Mouse (Mus musculus): Measurements from ENCODE around the gene Kcnj10.

Kcnj10 gene

DNA sequence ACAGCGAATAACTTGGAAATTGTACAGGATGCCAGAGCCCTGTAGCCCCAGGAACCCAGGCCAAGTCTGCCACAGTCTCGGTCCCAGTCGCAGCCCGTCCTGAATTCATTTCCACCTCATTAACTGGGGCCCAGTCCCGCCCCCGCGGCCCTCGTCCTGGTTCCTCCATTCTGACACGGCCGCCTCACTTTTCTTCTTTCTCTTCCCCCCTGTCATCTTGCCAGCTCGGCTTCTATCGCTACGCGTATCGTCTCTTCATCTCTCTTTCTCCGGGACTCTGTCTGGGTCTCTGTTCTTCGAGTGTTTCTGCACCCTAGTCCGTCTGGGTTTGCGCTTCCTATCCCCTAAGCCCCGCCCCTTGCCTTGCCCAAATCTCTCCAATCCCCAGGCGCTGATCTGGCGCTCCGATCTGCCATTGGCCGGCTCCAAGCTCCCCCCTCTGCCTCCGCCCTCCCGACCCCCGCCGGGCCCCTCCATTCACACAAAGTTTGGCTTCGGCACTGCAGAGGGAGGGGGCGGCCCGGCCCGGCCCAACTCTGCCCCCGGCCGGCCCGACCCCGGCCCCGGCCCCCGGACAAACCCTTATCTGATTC, at the start of gene Kcnj10:
Gene Kcnj10, plus strand, starts transcription at position 482 of the 593 bp plus-strand sequence.
- peak; percentile 56 to 66 for DNase-seq (ENCODE audit: low spot score in 2 of 2)

DNA sequence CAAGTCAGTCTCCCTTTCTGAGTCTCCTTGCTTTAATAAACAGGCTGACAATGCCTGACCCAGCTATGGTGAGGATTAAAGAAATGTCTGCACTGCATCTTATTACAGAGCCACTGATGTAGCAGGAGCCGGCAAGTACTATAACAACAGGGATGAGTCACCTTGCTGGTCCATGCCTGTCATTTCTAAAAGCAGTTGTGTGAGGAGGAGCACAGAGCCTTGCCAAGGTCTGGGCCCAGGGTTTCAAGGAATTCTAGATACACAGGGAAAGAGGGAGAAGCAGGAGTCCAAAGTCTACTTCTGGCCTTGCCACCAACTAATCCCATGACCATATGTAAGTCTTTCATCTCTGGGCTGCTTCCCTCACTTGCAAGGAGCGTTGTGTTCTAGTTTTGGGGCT, 48.1 kb upstream of the Kcnj10 start:
- no peak for DNase-seq (ENCODE audit: low spot score in 2 of 2)

DNA sequence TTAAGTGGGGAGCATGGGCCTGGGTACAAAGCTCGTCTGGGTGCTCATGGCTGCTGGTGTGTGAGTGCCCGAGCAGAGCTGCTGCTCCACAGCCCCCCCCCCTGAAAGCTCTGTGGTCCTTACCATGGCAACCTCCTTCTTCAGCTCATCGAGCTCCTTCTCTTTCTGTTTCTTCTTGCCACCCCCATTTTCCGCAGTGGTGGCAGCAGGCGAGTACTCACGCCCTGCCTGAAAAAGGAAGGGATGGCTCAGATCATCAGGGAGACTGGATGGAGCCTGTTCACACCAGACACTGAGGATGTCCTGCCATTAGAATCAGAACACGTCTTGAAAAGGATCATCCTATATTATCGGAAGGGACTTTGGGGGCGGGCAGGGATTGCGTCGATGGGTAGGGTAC, 47.6 kb upstream of the Kcnj10 start:
- no peak for DNase-seq (ENCODE audit: low spot score in 2 of 2)

DNA sequence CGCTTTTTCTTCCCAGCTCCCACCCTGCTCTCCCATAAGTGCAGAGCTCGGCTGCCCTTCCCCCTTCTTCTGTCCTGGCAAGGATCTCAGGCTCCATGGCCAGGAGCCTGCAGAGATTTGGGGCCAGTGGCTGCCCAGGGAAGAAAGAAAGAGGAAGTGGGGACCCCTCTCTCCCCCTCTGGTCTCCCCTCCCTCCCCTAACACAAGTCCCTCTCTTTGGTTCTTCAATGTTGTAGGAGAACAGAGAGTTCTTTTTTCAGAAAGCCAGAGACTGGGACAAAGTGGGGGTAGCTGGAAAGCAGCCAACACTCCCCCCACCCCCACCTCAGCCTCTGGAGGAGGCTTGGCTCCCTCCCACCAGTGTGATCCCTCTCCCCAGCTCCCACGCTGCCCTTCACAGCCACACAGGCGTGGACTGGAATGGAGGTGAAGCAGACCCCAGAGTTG, 45.2 kb upstream of the Kcnj10 start:
- DNase-seq (ENCODE audit: low spot score in 2 of 2), result no peak

DNA sequence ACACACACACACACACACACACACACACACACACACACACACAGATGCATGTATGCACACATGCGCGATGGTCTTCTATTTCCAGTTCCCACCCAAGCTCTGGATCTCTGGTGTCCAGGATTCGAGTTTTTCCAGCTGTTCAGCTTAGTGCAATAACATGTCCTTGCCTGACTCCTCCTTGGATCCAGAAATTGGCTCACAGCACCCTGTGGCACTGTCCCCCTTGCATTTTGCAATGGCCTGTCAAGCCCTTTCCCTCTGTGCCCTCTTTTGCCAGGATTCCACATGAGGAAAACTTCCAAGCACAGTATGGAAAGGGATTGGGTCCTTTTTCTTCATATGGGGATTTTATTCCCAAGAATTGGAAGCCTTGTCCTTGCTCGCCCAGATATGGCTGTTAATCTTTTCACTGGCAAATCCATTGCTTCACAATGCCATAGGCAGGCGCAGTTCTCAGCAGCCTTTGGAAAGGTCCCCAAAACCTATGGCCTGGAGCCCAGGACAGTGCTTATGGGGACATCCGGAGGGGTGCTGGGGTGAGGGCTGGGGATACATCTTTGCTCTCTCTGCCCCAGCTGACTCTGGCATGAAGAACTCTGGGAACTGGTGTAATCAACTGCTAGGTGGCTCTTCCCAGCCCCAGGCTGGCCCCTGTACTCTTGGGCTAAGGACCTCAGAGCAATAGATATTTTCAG, 44.0 kb upstream of the Kcnj10 start:
- peak in 1 of 2 experiments; percentile 48 for DNase-seq (ENCODE audit: low spot score in 2 of 2)

DNA sequence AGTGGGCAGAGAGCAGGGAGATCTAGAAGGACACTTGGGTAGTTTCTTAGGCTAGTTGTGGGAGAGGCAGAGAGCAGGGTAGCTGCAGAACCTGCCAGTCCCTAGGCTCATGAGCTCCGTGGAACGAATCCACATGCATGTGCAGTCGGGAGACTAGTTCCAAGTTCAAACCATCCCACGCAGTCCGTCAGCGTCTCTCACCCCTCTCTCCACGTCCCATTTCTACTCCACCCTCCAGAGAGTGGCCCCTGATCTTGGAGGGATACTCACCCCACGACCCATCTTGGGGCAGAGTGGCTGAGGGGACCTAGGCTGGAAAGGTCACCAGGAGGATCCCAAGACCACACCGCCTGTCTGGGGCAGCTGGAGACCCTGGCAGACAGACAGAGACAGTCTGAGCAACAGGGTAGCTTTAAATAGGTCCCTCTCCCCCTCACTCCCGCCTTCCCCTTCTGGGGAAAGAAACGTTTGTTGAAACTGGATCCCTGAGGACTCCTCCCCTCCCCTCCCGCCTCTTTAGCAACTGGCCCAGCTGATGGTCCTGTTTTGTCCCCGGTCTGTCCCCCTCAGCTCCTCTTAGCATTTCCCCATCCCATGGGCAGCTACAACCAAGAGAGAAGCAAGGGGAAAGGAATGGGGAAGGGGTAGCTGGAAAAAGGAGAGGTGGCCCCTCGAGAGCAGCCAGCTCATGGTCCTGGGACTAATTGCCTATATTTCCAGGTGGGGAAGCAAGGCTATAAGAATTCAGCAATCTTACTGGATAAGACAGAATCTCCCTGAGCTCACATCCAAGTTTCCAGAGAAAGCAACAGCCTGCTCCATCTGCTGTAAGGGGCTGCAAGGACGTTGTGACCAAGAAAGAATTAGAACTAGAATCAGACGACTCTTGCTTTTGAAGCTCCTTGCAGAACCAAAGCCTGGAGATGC, 43.1 kb upstream of the Kcnj10 start, which contains the start of gene Atp1a2:
Gene Atp1a2, minus strand, starts transcription at position 454 of the 927 bp plus-strand sequence.
- DNase-seq (ENCODE audit: low spot score in 2 of 2), result peak in 1 of 2 experiments; percentile 50

DNA sequence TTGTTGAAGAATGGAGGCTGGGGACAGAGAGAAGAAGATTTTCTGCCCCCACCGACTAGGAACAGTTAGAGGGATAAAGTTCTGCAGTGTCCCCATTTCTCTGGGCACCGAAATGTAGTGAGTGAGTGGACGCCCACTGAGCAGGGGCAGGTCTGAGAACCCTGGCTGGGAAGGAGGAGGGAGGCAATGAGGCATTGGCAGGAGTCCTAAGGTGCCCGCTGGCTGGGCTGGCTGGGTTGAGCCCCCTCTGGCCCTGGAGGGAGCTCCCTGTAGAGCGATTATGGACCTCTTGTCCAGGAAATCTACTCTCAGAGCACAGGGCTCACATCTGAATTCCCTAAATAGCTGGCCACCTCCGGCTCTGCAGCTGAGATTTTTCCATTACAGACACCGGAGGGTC, 41.5 kb upstream of the Kcnj10 start:
- DNase-seq (ENCODE audit: low spot score in 2 of 2), result no peak

DNA sequence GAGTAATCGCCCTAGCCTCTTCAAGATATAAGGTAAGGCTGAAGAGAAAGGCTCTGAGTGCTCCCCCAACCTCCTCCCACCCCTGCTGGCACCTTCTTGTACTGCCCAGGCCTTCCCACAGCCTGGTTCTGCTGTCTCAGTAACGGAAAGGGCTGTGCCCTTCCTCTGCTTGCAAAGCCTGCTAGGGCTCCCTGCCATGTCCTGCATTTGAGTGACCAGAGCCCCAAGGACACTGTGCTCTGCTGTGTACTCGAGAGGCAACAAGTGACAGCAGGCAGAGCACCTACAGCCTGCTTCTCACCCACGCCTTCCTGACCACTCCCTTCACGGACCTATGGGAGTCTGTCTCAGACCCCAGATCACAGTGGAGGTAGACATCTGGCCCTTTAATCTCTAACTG, 40.8 kb upstream of the Kcnj10 start:
- DNase-seq (ENCODE audit: low spot score in 2 of 2), result no peak

DNA sequence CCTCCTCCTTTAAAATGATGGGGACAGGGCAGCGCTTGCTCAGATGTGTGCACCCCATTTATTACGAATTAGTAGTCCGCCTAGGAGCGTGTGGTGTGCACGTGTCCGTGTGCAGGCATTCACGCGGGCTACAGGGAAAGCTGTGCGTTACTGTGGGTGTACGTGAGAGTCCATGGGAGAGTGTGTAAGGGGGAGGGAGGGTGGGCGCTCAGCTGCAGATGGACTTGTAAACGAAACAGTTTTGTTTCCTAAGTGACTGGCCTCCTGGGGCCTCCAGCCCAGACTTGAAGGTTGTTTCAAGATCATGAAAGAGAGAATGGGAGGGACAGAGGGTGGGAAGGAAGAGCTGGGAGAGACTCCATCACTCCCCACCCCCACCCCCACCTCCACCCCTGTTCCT, 39.8 kb upstream of the Kcnj10 start:
- DNase-seq (ENCODE audit: low spot score in 2 of 2), result no peak

DNA sequence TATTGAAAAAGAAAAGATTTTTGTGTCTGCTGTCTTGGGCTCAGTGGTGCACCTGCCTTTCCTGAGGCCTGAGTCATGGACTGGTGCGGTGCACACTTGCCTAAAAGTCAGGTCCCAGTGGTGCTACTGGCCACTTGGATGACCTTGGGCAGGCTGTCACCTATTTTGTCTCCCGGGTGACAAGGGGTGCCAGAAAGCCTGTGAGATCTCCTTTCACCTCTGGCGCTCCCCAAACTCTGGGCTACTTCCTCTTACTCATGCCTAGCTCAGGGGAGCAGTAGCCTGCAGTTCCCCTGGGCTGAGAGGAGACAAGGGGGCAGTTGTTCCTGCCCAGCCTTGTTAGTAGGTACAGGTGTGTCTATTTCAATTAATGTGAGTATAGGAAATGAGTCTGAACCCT, 38.7 kb upstream of the Kcnj10 start:
- no peak for DNase-seq (ENCODE audit: low spot score in 2 of 2)

DNA sequence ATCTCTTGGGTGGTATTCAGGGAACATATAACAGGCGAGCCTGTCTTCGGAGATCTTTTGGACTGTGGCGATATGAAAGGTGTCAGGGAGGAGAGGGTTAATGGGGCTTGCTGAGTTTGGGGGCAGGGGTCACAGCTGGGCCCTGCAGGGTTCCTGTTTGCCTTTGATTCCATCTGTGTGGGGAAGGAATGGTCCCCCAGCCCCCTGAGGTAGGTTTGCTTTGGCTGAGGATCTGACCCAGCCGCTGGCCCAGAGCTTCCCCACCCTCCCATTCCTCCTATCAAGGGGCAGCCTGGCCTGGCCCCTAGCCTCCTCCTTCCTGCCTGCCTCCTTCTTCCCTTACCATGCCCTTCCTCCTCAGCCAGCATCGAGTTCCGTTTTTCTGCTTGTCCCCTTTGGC, 38.2 kb upstream of the Kcnj10 start:
- DNase-seq (ENCODE audit: low spot score in 2 of 2), result no peak

DNA sequence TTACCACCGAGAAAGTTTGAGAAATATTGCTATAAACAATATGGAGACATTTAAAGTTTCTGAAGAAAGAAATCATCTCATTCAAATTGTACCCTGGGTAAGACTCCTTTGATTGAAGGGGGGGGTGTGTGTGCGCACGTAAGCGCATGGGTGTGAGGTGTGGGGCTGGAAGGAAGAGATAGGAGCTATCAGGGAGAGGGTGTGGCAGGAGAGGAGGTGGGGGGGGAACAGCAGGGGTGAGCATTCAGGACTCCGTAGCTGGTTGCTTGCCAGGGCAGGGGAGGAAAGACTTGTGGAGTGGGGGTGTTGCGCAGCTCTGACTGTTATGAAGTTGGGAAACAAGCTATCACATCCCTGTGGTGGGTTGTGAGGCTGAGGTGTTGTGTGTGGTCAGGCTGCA, 36.6 kb upstream of the Kcnj10 start:
- DNase-seq (ENCODE audit: low spot score in 2 of 2), result no peak

DNA sequence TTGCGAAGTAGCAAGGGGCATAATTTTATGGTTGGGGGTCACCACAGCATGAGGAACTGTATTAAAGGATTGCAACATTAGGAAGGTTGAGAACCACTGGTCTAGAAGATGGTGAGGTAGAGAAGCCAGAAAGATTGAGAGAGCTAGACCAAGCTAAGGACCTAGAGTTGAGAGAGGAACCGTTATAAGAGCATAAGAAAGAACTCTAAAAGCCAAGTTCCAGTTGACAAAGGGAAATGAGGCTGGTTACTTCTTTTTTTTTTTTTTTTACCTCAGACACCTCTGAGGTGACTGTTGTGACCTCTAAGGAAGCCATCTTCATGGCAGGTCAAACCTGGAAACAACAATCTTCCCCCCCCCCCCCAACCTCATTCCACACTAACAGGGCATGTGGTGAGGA, 35.9 kb upstream of the Kcnj10 start:
- DNase-seq (ENCODE audit: low spot score in 2 of 2), result no peak

DNA sequence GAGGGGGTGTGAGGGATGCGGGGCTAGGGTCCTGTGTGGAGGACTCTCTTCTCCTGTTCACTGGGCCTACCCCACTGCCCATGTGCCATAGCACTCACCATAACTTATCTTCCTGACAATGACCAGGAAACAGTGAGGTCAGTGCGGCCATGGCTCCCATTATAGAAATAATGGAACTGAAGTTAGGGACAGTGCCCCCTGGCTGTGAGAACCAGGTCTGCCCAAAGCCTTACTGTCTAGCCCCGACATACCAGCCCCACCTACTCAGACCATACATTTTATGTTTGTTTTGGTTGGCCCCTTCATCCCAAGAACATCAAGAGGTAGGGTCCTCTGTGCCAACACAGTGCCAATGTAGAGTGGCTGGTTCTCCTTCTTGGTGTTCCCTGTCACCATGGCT, 35.4 kb upstream of the Kcnj10 start:
- no peak for DNase-seq (ENCODE audit: low spot score in 2 of 2)

DNA sequence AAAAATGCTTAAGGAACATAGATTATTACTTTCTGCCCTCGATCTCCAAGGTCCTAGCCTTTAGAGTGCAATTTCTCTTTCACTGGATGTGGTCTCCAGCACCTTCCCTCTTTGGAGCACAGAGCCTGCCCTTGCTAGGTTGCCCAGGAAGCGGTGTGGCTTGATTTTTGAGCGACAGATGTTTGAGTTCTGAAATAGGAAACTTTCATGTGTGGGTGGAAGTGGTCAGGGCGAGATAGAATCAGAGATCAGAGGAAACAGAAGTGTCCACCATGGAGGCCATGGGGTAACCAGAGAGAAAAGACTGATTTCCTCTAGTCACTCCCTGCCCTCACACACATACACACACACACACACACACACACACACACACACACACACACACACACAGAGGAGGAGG, 34.8 kb upstream of the Kcnj10 start:
- no peak for DNase-seq (ENCODE audit: low spot score in 2 of 2)

DNA sequence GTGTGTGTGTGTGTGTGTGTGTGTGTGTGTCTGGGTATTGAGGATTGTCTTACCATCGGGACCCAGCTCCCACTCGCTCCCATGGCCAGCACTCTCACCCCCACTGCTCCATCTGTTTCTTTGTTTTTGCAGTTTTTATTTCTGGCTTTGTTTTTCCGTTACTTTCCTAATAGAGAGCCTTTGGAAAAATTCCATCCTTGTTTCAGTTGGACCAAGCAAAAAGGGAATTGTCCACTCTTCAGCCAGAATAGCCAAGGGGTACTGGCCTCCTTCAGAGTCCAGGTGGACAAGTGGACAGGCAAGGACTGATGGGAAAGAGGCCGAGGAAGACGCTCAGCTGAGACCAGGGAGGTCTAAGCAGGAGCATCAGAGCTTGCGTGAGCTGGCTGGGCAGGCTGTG, 34.1 kb upstream of the Kcnj10 start:
- no peak for DNase-seq (ENCODE audit: low spot score in 2 of 2)

DNA sequence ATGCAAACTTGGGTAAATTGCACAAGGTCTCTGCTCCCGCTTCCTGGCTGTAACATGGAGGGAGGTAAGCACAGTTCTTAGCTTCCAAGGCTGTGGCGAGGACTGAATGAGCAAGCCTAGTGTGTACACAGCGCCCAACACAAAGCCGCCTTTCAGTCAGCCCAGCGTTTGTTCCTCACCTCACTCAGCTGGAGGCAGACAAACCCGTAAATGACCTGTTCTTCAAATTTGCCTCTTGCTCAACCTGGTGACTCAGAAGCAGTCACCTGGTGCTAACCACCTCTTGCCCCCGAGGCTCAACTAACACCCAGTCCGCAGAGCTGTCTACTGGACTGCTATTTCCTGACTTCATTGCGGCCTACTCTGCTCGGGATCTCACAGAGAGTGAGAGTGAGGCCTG, 33.1 kb upstream of the Kcnj10 start:
- DNase-seq (ENCODE audit: low spot score in 2 of 2), result peak in 1 of 2 experiments; percentile 52

DNA sequence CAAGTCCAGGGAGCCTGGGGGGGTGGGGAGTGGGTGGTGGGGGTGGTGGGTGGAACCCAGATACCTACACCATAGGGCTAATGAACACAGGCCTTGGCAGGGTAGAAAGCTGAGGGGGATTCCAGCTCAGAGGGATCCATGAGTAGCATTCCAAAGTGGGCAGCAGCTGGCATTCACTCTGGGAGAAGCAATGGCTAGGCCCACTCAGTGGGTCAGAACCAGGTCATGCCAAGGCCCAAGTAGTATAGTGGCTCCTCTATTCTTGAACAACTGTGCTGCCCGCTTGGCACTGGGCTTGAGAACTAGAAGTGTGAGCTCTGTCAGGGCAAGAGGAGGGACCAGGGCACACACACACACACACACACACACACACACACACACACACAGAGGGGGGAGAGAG, 32.6 kb upstream of the Kcnj10 start:
- DNase-seq (ENCODE audit: low spot score in 2 of 2), result no peak

DNA sequence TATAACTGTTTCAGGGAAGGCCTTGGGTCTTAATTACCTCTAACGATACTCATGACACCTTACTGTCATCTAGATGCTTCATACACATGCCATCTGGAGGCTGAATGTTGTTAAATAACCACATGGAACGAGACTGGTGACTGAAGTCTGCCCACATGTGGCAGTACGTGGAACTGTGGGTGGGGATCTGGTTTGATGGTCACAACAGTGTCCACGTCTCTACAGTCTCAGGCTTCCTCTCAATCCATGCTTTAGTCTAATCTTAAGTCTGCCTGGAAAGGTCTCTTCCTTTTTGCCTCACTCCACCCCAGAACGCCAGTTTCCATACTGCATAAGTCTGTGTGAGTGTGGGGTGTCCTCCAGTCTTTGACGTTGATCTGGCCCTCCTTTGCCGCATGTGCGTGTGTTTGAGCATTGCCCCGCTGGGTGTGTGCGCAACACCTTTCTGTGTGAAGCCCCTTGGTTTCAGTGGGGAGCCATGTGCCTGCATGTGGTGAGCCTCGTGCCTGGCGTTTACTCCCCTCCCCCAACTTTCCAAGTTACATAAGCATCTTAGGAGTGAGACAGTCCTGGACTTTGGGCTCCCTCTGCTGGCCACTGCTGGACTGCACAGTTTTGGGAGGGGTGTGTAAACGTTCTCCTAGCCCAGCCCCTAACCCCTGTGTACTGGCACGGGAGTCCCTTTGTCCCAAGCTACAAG, 31.2 kb upstream of the Kcnj10 start:
- DNase-seq (ENCODE audit: low spot score in 2 of 2), result peak; percentile 81 to 83

DNA sequence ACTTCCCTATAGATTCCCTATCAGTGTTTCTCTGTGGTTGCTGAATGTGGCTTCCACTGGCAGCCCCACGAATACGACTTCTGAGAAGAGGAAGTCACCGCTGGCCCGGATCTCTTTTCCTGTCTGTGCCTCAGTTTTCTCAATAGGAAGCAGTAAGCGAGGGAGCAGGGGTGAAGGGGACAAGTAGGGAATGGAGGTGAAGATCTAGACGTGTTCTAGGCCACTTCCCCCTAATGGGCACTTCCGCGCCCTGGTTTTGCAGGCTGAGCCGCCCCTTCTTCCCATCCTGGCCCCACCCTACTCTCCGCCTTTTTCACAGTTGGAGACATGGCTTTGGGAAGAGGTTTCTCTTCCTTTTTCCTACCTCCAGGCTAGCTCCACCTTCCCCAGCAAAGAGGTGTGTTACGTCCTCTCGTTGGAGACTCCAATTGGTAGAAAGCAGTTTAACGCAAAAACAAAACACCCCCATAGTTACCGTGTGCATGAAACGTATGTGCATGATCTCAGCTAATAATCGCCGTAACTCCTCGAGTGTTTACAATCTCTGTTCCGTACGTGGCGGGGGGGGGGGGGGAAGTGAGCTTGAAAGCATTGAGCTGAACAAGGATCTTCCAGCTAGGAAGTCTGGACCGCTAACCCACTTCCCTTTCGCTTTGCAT, 29.6 kb upstream of the Kcnj10 start:
- DNase-seq (ENCODE audit: low spot score in 2 of 2), result peak; percentile 41 to 72

Data from urinary bladder, adult 18-20 months (tissue).